Mouse (Mus musculus) telencephalon, adult 2 months (tissue): ENCODE measurements around the gene Syngap1.
A peak's percentile ranks its signal among the peaks of the same experiment; 100 is the strongest.
"Not testable (repeated sequence)": the region's sequence is repeated elsewhere in the genome, so short reads cannot be mapped to it uniquely, and the experiment has no call there.

Experiments
- DNase-seq: peaks from one replicate; pipeline ENCODE4 v3.0.0-alpha.2; 2011; ENCODE audit warnings: low read depth, low spot score

Gene Syngap1

DNA sequence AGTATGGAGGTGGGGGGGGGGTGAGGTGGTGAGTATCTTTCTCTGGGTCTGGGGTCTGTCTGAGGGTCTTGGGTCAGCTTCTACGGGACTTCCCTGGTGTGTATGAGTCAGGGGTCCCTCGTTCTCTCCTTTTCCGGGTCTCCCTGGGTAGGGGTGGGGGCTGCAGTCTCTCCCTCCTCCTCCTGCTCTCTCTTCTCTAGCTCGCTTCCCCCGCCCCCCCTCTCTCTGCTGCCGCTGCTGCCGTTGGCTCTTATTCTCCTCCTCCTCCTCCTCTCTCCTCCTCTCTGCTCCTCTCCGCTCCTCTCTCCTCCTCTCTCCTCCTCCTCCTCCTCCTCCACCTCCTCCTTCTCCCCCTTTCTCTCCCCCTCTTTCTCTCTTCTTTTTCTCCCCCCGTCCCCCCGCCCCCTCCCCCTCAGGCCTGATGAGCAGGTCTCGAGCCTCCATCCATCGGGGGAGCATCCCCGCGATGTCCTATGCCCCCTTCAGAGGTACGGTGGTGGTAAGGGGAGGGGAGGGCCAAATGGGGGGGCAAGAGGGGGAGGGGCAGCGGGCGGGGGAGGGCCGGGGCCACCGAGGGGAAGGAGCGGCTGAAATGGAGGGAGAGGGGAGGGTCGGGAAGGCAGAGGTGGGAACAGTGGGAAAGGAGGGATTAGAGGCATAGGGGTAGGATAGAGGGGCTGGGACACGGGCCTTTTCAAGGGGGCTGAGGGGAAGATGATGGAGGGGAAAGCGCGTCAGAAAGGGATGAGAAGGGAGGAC is at the start of gene Syngap1:
Syngap1 (plus strand) TSS at position 223 of the 759 bp plus-strand sequence.
- DNase-seq = no peak

DNA sequence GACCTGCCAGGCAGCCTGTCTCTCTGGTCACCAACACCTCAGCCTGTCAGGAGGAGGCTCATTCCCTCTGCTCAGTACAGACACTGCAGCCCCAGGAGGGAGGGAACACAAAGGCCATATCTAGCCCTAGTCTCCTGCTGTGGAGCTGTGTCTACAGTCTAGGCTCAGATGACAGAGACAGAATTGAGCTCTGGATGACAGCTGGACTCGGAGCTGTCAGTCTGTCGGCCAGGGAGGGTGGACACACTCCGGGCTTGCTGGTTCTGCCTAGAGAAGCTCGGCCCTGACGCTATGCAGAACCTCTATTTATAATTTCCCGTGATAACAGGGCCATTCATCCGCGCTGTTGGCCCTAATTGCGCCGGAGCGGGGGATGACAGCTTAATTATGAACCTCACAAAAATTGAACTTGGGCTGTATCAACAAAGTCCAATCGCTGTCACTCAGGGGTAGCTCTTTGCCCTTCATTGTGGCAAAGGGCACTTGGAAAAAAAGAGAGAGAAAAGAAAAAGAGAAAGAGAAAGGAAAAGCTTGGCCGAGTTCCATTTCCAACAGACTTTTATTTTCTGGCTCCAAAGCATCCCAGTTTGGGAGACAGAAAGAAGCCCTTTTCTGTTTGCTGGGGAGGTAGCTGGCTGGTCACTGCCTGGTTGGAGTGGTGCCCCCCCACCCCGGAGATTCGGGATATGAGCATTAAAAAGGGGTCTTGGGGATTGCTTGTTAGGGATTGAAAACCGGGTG is 48.2 kb upstream of the Syngap1 start:
- no peak for DNase-seq

DNA sequence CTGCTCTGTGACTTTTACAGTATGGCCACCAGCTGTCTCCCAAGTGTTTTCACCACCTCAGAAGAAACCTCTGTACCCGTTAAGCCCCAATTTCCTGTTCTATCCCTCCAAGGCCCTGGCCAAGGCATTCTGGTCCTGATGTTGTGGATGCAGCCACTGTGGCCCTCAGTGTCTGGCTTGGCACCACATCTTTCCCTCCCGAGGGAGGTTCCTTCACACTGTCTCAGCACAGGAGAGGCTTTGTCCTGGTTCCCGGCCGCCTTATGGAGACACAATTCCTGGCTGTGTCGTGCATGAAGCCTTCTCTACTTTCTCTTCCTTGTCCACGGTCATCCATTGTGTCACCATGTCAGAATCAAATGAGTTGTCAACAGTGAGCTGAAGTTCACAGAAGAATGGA is 47.6 kb upstream of the Syngap1 start:
- DNase-seq = no peak

DNA sequence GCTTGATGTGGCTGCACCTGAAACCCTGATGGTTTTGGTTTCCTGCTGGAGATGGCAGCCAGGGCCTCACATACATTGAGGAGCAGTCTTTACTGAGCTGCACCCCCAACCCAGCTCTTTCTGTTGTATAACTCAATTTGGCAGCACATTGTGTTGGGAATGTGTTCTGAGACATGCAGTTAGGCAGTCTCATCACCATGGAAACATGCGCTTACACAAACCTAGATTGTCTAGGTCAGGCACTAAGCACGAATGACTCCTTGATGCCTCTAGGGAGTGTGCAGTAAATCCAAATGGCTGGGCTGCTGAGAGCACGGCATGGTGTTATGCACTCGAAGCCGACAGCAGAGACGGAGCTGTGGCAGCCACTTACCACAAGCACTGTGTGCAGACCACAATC is 46.7 kb upstream of the Syngap1 start:
- DNase-seq = peak; percentile 69

DNA sequence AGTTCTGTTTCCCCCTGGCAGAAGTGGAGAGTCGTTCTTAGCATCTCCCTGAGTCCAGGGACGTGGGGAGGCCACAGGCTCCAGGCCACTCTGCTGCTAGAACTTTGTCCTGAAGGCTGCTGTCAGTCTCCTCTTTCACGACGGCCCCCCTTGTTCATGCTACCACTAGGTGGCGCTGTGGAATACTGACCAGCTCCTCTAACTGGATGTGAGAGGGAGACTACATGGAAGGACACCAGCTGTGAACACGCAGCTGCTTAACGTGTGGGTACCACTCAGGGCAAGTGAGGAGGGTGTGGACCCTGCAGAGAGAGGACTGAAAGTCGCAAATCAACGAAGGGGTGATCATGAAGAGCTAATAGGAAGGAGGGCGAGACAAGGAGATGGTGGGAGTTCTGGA is 45.5 kb upstream of the Syngap1 start:
- DNase-seq = no peak

DNA sequence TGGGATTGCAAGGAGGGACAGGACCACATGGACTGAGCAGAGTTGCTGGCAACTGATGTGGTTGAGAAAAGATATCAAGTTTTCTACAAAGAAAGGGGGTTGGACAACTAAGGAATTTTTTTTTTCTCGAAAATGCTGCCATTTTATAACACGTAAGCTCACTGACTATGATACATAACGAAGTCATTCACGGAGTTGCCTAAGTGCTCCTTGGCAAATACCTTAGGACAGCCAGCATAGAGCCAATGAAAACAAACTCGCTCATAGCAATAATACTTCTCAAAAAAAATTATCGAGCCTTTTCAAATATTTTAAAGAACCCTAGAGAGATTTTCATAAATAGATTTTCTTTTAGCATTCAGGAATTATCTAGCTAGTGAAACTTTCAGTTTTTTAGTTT is 40.1 kb upstream of the Syngap1 start:
- DNase-seq = no peak

DNA sequence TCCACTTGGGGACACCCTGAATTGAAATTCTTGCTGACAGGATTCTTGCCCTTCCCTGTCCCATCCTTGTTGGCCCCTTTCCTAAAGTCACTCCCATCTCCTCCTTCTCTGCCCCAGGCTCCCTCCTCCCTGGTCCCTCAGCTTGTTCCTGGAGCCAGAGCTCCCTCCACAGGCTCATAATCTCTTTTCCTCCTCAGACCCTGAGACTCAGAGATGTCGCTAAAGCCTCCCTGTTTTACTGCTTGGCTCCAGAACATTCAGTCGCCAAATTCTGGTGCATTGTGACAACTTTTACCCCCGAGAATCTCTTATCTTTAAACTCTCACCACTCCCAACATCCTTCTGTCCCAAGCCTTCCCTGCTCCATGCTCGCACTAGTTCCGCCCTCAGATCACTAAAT is 36.7 kb upstream of the Syngap1 start:
- no peak for DNase-seq

DNA sequence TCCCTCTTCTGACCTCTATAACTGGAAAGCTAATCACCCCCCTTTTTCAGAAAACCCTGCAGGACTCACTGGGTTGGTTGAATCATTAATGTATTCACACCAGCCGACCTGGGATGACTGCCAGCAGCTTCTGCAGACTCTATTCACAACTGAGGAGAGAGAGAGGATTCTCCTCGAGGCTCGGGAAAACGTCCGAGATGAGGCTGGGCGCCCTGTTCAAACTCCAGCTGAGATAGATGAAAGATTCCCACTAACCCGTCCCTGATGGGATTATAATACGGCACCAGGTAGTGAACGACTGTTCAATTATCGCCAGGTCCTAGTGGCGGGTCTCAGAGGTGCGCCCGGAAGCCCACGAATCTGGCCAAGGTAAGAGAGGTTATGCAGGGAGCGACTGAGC is 33.5 kb upstream of the Syngap1 start:
- not testable (repeated sequence) for DNase-seq

DNA sequence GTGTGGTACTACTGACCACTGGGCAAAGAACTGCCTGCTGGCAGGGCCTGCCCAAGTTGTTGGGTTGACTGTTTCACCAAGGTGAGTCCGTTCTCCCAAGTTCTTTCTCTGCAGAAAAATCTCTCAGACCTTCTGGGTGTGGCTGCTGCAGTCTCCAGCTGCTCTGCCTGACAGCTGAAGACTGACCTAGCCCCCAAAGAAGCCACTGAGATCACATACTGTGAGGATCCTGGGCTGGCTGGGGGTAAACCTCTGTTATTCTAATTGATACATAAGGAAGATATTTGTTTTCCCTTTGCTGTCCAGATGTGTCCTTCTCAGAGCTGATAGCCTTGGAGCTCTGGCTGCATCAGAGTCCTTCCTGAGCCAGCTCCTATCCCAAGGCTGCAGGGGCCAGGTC is 25.8 kb upstream of the Syngap1 start:
- no peak for DNase-seq

DNA sequence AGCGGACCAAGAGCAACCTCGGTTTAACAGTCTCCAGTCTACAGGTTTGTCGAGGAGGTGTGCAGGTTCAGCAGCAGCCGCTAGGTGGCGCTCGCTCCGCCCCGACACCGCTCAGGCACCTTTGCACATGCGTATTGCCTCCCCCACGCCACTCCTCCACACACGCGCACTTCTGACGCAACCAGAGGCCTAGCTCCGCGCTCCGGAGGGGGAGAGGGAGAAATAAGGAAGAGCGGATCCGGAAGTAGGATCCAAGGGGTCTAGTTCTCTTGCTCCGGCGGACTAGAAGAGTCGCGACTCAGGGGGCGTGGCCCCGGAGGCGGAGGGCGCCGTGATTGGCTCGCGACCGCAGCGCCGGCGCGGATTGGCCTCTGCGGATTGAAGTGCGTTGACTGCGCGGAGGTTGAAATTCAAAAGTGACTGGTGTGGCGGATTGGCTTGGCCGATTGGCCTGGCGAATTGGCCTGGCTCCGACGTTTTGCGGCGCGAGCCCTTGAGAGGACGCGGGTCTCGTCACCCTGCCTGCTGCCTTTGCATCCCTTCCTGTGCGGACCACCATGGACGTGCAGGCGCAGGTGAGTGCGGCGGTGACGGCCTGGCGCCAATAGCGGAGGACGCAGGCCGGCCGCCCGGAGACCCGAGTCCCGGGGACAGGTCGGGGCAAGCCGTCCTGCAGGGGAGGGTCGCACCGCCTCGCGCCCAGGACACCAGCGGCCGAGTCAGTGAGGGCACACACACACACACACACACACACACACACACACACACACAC is 24.2 kb upstream of the Syngap1 start, which contains the start of gene Kifc5b:
Kifc5b (plus strand) TSS at position 381 of the 772 bp plus-strand sequence.
- DNase-seq = peak; percentile 98

DNA sequence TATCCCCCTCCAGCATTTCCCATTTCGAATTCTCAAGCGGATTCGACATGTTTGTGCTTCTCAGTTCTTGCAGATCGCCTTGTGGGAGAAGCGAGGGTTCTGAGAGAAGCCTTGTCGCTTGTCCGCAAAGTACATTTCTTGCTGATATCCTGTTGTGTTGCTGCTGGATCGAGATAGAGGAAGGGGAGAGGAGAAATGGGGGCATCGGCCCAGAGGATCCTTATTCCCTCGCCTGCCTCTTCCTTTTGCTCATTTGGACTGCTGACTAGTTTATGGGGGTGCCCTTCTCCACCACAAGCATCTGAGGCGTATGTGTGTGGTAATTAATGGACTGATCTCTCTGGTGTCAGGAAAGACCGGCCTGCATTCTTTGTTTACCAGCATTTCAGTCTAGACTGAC is 23.5 kb upstream of the Syngap1 start:
- DNase-seq = not testable (repeated sequence)

DNA sequence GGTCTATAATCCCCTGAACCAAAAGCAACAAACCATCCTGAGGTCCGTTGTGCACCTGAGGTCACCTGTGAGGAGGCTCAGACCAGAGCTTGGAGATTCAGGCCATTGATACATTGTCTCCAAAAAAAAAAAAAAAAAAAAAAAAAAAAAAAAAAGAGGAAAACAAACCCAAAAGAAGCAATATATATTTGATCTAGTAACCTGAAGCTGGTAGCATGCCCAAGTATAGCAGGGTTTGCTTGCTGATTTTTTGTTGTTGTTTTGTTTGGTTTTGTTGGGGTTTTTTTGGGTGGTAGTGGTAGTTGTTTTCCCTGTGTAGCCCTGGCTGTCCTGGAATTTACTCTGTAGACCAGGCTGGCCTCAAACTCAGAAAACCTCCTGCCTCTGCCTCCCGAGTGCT is 22.7 kb upstream of the Syngap1 start:
- no peak for DNase-seq

DNA sequence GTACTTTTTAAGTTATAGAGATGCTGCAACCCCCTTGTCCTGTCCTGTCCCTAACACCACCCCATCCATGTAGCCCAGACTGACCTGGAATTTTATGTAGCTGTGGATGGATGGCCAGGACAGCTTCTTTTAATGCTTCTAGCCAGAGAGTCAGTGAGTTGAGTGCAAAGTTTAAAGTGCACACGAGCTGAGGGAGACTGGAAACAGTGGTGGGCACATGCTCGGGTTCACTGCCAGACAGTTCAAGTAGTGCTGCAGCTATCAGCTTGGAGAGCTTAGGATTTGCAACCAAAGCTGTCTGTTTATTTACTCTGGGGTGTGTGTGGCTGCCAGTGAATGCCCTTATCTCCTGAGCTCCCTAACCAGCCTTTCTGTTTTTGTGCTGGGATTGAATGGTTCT is 21.5 kb upstream of the Syngap1 start:
- DNase-seq = not testable (repeated sequence)

DNA sequence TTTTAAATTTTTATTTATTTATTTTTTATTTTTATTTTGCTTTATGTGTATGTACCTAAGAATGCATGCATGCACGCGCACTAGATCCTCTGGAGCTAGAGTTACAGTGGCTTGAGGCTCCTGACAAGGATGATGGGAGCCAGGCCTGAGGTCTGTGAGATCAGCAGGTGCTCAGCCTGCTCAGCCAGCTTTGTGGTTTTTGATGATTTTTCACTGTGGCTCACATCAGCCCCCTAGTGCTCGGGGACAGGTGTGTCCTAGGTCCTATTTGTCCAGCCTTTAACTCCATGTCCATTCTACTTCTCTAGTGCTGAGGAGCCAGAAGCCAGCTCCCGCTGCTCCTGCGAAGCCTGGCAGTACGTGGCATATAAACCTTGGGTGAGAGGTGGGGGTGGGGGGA is 18.7 kb upstream of the Syngap1 start:
- DNase-seq = not testable (repeated sequence)

DNA sequence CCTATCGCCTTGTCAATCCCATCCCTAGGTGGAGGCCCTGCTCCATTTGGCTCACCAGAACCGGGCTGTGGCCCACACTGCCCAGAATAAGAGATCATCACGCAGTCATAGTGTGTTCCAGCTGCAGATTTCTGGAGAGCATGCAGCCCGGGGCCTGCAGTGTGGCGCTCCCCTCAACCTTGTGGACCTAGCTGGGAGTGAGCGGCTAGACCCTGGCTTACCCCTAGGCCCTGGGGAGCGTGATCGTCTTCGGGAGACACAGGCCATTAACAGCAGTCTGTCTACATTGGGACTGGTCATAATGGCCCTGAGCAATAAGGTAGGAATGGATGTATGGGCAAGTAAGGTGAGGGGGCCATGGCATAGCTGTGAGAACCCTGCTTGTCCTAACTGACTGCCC is 15.6 kb upstream of the Syngap1 start:
- DNase-seq = not testable (repeated sequence)

DNA sequence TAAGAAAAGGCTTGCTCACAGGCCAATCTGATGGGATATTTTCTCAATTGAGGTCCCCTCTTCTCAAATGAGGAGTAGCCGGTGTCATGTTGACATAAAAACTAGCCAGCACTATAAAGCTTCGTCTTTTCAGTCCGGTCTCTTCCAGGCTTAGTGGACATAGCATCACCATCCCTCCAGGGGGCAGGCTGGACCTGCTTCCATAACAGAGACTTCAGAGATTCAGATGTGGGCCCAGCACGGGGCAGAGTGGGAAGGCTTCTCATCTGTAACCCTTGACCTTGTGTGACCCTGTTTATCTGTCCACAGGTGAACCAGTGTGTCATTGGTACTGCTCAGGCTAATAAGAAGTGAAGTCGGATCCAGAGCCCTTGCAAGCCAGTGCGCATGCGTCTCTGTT is 9.3 kb upstream of the Syngap1 start:
- DNase-seq = not testable (repeated sequence)

DNA sequence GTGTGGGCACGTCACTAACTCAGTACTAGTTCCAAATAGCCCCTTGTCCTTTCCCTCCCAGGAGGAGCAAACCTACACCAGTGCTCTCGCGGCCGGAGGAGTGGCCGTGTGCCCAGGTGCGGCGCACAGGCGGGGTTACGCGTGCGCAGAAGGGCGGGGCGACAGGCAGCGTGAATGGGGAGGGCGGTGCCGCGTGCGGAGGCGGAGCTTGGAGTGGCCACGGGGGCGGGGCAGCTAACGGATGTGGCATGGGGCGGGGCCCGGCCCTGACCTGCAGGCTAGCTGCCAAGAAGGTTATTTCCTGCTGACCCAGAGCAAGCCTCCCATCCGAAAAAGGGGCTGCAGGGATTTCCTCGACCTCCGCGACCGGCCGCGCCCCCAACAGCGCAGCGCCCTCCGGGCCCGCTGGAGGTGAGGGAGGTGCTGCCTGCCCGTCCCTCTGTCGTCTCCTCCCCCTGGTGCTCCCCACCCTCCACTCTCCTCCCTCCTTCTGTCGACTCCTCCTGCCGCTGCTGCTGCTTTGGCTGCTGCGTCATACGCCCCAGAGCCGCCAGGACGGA is 8.1 kb upstream of the Syngap1 start, which contains the start of gene Phf1:
Phf1 (plus strand) TSS at position 214 of the 560 bp plus-strand sequence.
- DNase-seq = peak; percentile 84

DNA sequence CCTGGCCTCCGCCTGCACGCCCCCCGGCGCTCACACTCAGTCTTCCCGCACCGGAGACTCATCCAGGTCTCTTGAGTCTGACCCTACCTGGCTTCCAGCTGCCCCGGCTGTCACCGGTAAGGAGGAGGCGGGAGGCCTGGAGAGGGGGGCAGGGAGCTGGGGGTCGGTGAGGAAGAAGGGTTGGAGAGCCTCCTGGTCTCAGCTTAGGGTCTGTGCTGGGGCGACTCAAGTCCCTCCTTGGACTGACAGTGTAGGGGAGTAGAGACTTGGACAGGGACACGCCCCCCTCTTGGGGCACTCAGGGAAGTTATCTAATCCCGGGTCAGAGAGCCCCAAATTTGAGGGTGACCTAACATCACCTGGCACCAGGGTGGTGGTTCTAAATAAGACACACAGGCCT is 7.6 kb upstream of the Syngap1 start:
- DNase-seq = no peak

DNA sequence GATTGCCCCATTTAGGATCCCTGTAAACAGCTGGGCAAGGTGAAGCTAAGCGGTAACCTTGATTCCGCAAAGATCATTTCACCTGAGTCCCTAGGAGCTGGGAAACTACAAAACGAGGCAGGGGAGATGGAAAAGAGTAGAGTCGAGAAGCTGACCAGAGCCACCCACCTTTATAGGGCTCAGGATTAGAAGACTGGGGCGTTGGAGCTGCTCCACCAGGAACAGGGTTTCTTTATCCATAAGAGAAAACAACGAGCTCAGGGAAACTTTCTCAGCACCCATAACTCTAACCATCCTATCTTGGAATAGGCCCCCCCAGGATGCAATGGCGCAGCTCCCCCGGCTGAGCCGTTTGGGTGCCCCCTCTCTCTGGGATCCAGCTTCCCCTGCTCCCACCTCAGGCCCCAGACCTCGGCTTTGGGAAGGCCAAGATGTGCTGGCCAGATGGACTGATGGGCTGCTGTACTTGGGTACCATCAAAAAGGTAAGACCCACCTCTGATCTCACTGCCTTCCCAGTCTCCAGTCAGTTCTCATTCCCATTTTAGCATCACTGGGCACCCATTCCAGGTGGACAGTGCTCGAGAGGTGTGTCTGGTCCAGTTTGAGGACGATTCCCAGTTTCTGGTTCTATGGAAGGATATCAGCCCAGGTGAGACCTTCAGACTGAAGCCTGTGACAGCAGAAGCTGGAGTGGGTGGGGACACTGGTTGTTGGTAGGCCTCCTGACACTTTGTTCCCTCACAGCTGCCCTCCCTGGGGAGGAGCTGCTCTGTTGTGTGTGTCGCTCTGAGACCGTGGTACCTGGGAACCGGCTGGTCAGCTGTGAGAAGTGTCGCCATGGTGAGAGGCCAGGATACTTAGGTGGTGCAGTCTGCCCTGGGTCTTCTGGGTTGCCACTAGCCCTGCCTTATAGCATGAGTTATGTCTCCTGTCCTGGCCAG is 6.9 kb upstream of the Syngap1 start:
- no peak for DNase-seq

DNA sequence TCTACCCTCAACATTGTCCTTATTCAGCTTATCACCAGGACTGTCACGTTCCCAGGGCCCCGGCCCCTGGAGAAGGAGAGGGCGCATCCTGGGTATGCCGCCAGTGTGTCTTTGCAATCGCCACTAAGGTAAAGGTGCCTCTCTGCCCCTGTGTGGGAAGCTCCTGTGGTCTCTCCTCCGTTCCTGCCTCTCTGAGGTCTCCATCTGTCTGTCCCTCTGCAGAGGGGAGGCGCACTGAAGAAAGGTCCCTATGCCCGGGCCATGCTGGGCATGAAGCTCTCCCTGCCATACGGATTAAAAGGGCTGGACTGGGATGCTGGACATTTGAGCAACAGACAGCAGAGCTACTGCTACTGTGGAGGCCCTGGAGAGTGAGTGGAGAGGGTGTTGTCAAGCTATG is 6.0 kb upstream of the Syngap1 start:
- no peak for DNase-seq

DNA sequence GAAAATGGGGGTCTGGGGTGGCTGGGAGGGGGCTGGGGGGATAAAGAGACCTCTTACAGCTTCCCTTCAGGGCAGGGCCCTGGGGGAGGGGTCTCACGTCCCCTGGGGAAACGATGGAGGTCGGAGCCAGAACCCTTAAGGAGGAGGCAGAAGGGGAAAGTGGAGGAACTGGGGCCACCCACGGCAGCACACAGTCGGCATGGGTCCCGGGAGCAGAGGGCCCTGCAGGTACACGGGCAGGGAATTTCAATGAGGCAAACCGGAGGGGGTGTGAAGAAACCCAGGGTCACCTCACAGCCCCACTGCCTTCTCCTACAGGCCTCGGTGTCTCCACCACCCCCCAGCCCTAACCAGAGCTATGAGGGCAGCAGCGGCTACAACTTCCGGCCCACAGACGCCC is 4.6 kb upstream of the Syngap1 start:
- no peak for DNase-seq
